Comparison of ENCODE assay signal across 7 mouse cellular contexts in the genomic region with DNA sequence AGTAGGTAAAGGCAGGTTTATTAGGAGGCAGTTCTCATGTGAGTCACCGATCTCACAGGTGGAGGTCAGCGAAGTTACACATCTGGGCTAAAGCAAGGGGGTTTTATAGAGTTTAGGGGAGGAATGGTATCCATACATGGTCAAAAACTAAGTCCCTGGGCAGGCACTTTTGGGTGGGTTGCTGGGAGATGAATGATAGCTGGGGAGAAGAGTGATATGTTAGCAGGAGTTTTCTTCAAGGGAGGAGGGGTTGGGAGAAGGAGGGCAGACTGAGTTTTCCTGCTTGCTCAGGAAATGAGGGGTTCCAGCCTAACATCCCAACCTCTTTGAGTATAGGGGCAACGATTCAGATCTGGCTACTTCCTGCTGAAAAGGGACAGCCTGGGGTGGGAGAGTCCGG. TPM values are rescaled to one million over a fixed set of nuclear protein-coding genes. Genes with fewer than 3 reads are reported as not detected.
DNase-seq lines count a peak whose midpoint lies in the region; ATAC-seq and TF ChIP-seq lines count a peak whose summit lies in the region.

6820408C15Rik (plus strand) TSS at position 301 of the 400 bp plus-strand sequence.

- no peak for TF ChIP-seq CTCF in lung, postnatal 0 days (IDR thresholded peaks at IDR 0.05)

- H3K27ac ChIP-seq in lung, postnatal 0 days (ENCODE audit: low read length) = peak within 1 kb of the TSS; percentile 97
- H3K27ac ChIP-seq in forebrain, embryonic 12.5 days = peak within 1 kb of the TSS; percentile 96
- peak within 1 kb of the TSS; percentile 99 for H3K27ac ChIP-seq in limb, embryonic 12.5 days
- peak within 1 kb of the TSS; percentile 99 for H3K27ac ChIP-seq in stomach, embryonic 14.5 days (ENCODE audit: low read length)

- peak within 1 kb of the TSS; percentile 89 for H3K9ac ChIP-seq in lung, postnatal 0 days (replicated peaks; ENCODE audit: low read depth)
- peak within 1 kb of the TSS; percentile 98 for H3K9ac ChIP-seq in forebrain, embryonic 12.5 days
- H3K9ac ChIP-seq in limb, embryonic 12.5 days (replicated peaks) = peak within 1 kb of the TSS; percentile 99
- H3K9ac ChIP-seq in stomach, embryonic 14.5 days (replicated peaks; ENCODE audit: low read depth, low read length) = peak within 1 kb of the TSS; percentile 99

- H3K4me3 ChIP-seq in lung, postnatal 0 days (ENCODE audit: low read depth, low read length) = peak within 1 kb of the TSS; percentile 82
- H3K4me3 ChIP-seq in forebrain, embryonic 12.5 days (replicated peaks) = peak within 1 kb of the TSS; percentile 95
- H3K4me3 ChIP-seq in limb, embryonic 12.5 days (replicated peaks) = peak within 1 kb of the TSS; percentile 89
- H3K4me3 ChIP-seq in stomach, embryonic 14.5 days (ENCODE audit: low read depth, low read length) = peak within 1 kb of the TSS; percentile 85

- DNase-seq in lung, postnatal 0 days (ENCODE audit: low spot score) = no peak
- DNase-seq in lung, postnatal 4 days = no peak
- DNase-seq in frontal cortex, postnatal 36 days (ENCODE audit: low spot score in 2 of 2) = no peak
- no peak for DNase-seq in ovary, adult 18-20 months (ENCODE audit: low spot score)

- H3K9me3 ChIP-seq in lung, postnatal 0 days (ENCODE audit: low read length) = no peaks in the 10 kb centered on the region
- peaks cover 4% of the 10 kb centered on the region; the same call in 1 of the 2 replicates for H3K9me3 ChIP-seq in forebrain, embryonic 12.5 days
- peaks cover 16% of the 10 kb centered on the region; the same call in 1 of the 2 replicates for H3K9me3 ChIP-seq in limb, embryonic 12.5 days
- no peaks in the 10 kb centered on the region for H3K9me3 ChIP-seq in stomach, embryonic 14.5 days (ENCODE audit: control insufficient read depth, low read depth, low read length)

- no peak; the same call in 1 of the 2 replicates for TF ChIP-seq EP300 in lung, postnatal 0 days (IDR thresholded peaks at IDR 0.05)

- H3K4me2 ChIP-seq in lung, postnatal 0 days (replicated peaks; ENCODE audit: low read depth, low read length) = peak within 1 kb of the TSS; percentile 83
- H3K4me2 ChIP-seq in forebrain, embryonic 12.5 days = peak within 1 kb of the TSS; percentile 87
- H3K4me2 ChIP-seq in limb, embryonic 12.5 days = peak within 1 kb of the TSS; percentile 95
- peak within 1 kb of the TSS; percentile 92 for H3K4me2 ChIP-seq in stomach, embryonic 14.5 days (replicated peaks; ENCODE audit: low read depth, low read length)

- H3K27me3 ChIP-seq in lung, postnatal 0 days (replicated peaks; ENCODE audit: insufficient read depth, low read length) = no peaks in the 10 kb centered on the region
- H3K27me3 ChIP-seq in forebrain, embryonic 12.5 days = no peaks in the 10 kb centered on the region
- H3K27me3 ChIP-seq in limb, embryonic 12.5 days = no peaks in the 10 kb centered on the region
- no peaks in the 10 kb centered on the region for H3K27me3 ChIP-seq in stomach, embryonic 14.5 days (ENCODE audit: control insufficient read depth, insufficient read depth, low read length)

- WGBS in lung, postnatal 0 days = 16% methylated on average over 4 of the region's 4 CpGs
- WGBS in forebrain, embryonic 12.5 days = 30% methylated on average over 4 of the region's 4 CpGs
- WGBS in limb, embryonic 12.5 days = 23% methylated on average over 4 of the region's 4 CpGs
- WGBS in stomach, embryonic 14.5 days = 25% methylated on average over 4 of the region's 4 CpGs

- H3K36me3 ChIP-seq in lung, postnatal 0 days (ENCODE audit: insufficient read depth, low read length) = no peaks in the 10 kb centered on the region
- no peaks in the 10 kb centered on the region; the same call in 1 of the 2 replicates for H3K36me3 ChIP-seq in forebrain, embryonic 12.5 days (replicated peaks)
- H3K36me3 ChIP-seq in limb, embryonic 12.5 days = no peaks in the 10 kb centered on the region
- H3K36me3 ChIP-seq in stomach, embryonic 14.5 days (ENCODE audit: control insufficient read depth, insufficient read depth, low read length) = no peaks in the 10 kb centered on the region

- H3K4me1 ChIP-seq in lung, postnatal 0 days (ENCODE audit: insufficient read depth, low read depth, low read length) = peaks cover 5% of the 10 kb centered on the region; the same call in 1 of the 2 replicates
- peaks cover 32% of the 10 kb centered on the region for H3K4me1 ChIP-seq in forebrain, embryonic 12.5 days
- peaks cover 30% of the 10 kb centered on the region for H3K4me1 ChIP-seq in limb, embryonic 12.5 days (replicated peaks)
- peaks cover 20% of the 10 kb centered on the region for H3K4me1 ChIP-seq in stomach, embryonic 14.5 days (ENCODE audit: control insufficient read depth, insufficient read depth, low read length)

- no peak for ATAC-seq in lung, postnatal 0 days
- ATAC-seq in forebrain, embryonic 12.5 days (ENCODE audit: low FRiP score) = no peak
- no peak for ATAC-seq in limb, embryonic 12.5 days (ENCODE audit: insufficient number of reproducible peaks, insufficient read depth, low FRiP score, low TSS enrichment, low read depth)
- ATAC-seq in stomach, embryonic 14.5 days (ENCODE audit: insufficient number of reproducible peaks, insufficient read depth, low FRiP score, low read depth) = no peak

RNA-seq across cellular contexts. Expression of gene 6820408C15Rik, which starts in this region (rescaled TPM):
- polyA plus RNA-seq in lung, postnatal 0 days (2015; fragmentation: Nextera tagmentation; extraction: Ambion mirVana) = 10.7 and 14.6 TPM in 2 replicates
- polyA plus RNA-seq in forebrain, embryonic 12.5 days (2016; fragmentation: Nextera tagmentation; extraction: Ambion mirVana) = 1.2 and 1.7 TPM in 2 replicates
- polyA plus RNA-seq in limb, embryonic 12.5 days (2016; fragmentation: Nextera tagmentation; extraction: Ambion mirVana) = 0.24 and 0.59 TPM in 2 replicates
- 0.33 and 0.69 TPM in 2 replicates for polyA plus RNA-seq in stomach, embryonic 14.5 days (2014; fragmentation: Nextera tagmentation; extraction: Ambion mirVana)
